Mouse (Mus musculus) hindbrain, embryonic 11.5 days (tissue): ENCODE data around the gene Ngdn. TPM values are rescaled to one million over a fixed set of nuclear protein-coding genes. Genes with fewer than 3 reads are reported as not detected.
A peak's percentile ranks its signal among the peaks of the same experiment; 100 is the strongest.

Source experiments
- ATAC-seq: fragments of 200-750 bp; cut with Nextera tagmentation; 2 replicates; pipeline ENCODE4 v1.8.0; 2017; ENCODE audit warnings: mild to moderate bottlenecking, moderate TSS enrichment, moderate library complexity; ENCODE audit not compliant: low FRiP score
- DNase-seq: peaks from one replicate; pipeline ENCODE4 v3.0.0-alpha.2; 2015; ENCODE audit warnings: low spot score
- H3K27ac ChIP-seq: fragments of 300-500 bp; sonication (generic); 2 replicates; pipeline ENCODE4 v1.5.1; 2014; ENCODE audit warnings: mild to moderate bottlenecking, low read depth, low read length
- H3K27me3 ChIP-seq: fragments of 300-500 bp; sonication (generic); 2 replicates; pipeline ENCODE4 v1.6.1; 2014; ENCODE audit warnings: mild to moderate bottlenecking, low read length, moderate library complexity, mixed read lengths; ENCODE audit not compliant: control insufficient read depth, insufficient read depth
- H3K36me3 ChIP-seq: fragments of 300-500 bp; sonication (generic); 2 replicates; pipeline ENCODE4 v1.6.1; 2014; ENCODE audit warnings: mild to moderate bottlenecking, low read length, moderate library complexity, mixed read lengths; ENCODE audit not compliant: control insufficient read depth, insufficient read depth
- H3K4me1 ChIP-seq: fragments of 300-500 bp; sonication (generic); replicated peaks from 2 replicates; pipeline ENCODE4 v1.6.1; 2014; ENCODE audit warnings: low read length, mixed read lengths; ENCODE audit not compliant: control insufficient read depth, insufficient read depth
- H3K4me2 ChIP-seq: fragments of 300-500 bp; sonication (generic); replicated peaks from 2 replicates; pipeline ENCODE4 v1.6.1; 2014; ENCODE audit warnings: mild to moderate bottlenecking, low read depth, low read length
- H3K4me3 ChIP-seq: fragments of 300-500 bp; sonication (generic); 2 replicates; pipeline ENCODE4 v1.5.1; 2014; ENCODE audit warnings: low read depth, low read length
- H3K9ac ChIP-seq: fragments of 300-500 bp; sonication (generic); 2 replicates; pipeline ENCODE4 v1.6.1; 2014; ENCODE audit warnings: low read depth, low read length
- H3K9me3 ChIP-seq: fragments of 300-500 bp; sonication (generic); 2 replicates; pipeline ENCODE4 v1.6.1; 2016; ENCODE audit warnings: low read length; ENCODE audit not compliant: control insufficient read depth
- WGBS: fragments of 180-500 bp; shearing (Covaris S2); extraction: QIAGEN DNeasy Blood & Tissue Kit; methylation state at CpG from one replicate; pipeline ENCODE4 v1.1.7; 2014; 5-methylcytosine and 5-hydroxymethylcytosine counted together
- polyA plus RNA-seq: library from polyadenylated mRNA; unstranded; fragments of >200 nt; fragmentation: Nextera tagmentation; extraction: Ambion mirVana; gene quantifications from 2 replicates; pipeline ENCODE4 v1.2.1, GENCODE M21; 2014

Ngdn gene
- polyA plus RNA-seq, 1 experiment from 2014 or later = 81.5 TPM

DNA sequence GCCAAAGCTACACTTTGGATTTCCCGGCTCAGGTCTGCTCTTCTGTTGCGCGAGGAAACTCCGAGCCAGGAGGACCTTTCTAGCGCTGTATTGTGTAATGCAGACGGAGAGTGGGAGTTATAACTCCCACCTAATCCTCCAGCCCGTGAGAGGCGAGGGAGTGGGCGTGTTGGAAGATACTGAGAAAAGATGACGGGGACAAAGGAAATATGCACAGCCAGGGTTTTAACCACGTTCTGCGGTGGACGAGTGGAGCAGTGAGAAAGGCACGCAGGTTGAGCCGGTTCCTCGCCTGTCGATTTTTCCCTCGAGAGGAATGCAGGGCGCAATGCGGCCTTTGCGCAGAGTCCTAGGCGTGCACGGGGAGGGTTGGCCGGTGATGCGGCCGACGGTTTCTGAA lies 663 bp upstream of the Ngdn start:
- no peak for DNase-seq
- H3K9me3 ChIP-seq = no peaks in the 10 kb centered on the region
- H3K27me3 ChIP-seq = no peaks in the 10 kb centered on the region
- peak overlapping the region; percentile 60 for H3K4me2 ChIP-seq
- peak overlapping the region; percentile 78 for H3K9ac ChIP-seq
- ATAC-seq = no peak; the same call in 1 of the 2 replicates
- no peaks in the 10 kb centered on the region for H3K36me3 ChIP-seq
- WGBS = under 1% methylated on average over 27 of the region's 27 CpGs
- peak overlapping the region; percentile 46 for H3K4me3 ChIP-seq
- peak overlapping the region; percentile 87 for H3K27ac ChIP-seq
- no peaks in the 10 kb centered on the region for H3K4me1 ChIP-seq

DNA sequence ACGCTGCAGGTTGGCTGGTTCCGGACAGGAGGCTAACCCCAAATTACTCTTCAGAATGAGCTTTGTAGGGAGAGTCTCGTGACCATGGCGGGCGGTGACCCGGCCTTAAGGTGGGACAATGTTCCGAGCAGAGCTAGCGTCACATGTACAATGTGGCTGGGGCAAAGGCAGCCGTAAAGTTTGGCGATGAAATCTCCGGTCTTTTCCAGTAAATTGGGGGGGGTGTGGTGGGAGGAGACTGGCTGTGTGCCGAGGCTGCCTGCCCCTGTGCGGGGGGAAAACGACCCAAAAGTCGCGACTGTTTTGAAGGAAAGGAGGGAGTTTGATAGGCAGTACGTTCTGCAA lies 485 bp downstream of the Ngdn start:
- Histone ChIP-seq H3K9ac (peak overlapping the region; percentile 57), H3K27ac (0 out of 2 replicates have a peak overlapping the region, but pooled peaks have one; percentile 4), H3K36me3 (0 out of 2 replicates have a peak, but pooled peaks cover 2% of the 10 kb centered on the region), H3K9me3 (no peaks in the 10 kb centered on the region), H3K4me3 (peak overlapping the region; percentile 57), H3K27me3 (no peaks in the 10 kb centered on the region), H3K4me2 (peak overlapping the region; percentile 73), H3K4me1 (no peaks in the 10 kb centered on the region)
- under 1% methylated on average over 17 of the region's 17 CpGs for WGBS
- no peak for DNase-seq
- no peak; the same call in 1 of the 2 replicates for ATAC-seq

DNA sequence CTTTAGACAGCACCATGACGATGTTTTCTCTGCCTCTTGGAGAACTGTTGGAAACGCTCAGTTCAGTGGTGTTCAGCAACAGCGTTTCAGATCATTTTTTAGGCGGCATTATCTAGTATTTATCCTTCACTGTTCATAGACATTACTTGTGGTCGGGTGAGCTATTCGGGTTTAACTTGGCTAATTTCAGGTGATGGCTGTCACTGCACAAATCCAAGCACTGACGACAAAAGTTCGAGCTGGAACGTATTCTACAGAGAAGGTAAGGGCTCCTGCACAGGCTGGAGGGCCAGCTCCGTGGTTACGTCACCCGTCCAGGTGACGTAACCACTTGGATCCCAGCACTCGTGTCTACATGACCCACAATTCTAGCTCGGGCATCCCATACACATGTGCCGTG lies 1.6 kb downstream of the Ngdn start:
- Histone ChIP-seq H3K9me3 (no peaks in the 10 kb centered on the region), H3K27me3 (no peaks in the 10 kb centered on the region), H3K27ac (no peak overlapping the region), H3K36me3 (0 out of 2 replicates have a peak, but pooled peaks cover 2% of the 10 kb centered on the region), H3K9ac (no peak overlapping the region), H3K4me2 (no peak overlapping the region), H3K4me3 (no peak overlapping the region), H3K4me1 (no peaks in the 10 kb centered on the region)
- 91% methylated on average over 16 of the region's 16 CpGs for WGBS
- ATAC-seq = no peak
- DNase-seq = no peak

DNA sequence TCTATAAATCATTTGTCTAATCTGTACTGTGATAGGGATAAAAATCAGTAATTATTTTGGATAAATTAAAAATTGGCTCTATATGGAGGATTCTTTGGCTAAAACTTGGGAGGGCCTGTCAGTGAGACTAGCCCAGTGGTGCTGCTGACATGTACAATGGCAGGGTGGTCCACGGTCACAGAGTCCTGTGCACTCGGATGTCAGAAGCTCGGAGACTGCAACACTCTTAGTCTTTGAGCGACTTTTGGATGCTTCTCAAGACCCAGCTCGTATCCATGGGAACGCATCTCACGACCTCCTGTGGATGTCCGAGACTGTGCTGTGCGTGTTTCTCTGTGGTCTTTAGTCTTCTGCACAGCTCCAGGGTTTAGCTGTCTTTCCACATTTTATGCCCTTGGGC lies 5.1 kb downstream of the Ngdn start:
- DNase-seq (no peak), ATAC-seq (no peak)
- 54% methylated on average over 9 of the region's 9 CpGs for WGBS
- 0 out of 2 replicates have a peak, but pooled peaks cover 2% of the 10 kb centered on the region for H3K36me3 ChIP-seq
- H3K27me3 ChIP-seq = no peaks in the 10 kb centered on the region
- no peak overlapping the region for H3K4me2 ChIP-seq
- no peaks in the 10 kb centered on the region for H3K4me1 ChIP-seq
- H3K27ac ChIP-seq = no peak overlapping the region
- no peak overlapping the region for H3K4me3 ChIP-seq
- H3K9ac ChIP-seq = no peak overlapping the region
- H3K9me3 ChIP-seq = no peaks in the 10 kb centered on the region

DNA sequence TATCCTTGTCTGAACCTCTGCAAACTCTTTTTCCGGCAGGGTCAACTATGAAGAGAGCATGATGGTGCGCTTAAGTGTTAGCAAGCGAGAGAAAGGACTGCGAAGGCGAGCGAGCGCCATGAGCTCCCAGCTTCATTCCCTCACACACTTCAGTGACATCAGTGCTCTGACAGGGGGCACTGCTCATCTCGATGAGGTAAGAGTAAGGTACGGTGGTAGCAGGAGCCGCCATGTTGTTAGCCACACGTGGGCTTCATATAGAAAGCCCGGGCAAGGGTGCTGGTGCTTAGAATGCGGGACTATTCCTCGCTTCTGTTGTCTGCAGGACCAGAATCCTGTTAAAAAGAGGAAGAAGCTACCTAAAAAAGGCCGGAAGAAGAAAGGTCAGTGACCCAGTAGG lies 7.8 kb downstream of the Ngdn start:
- no peak for ATAC-seq
- H3K36me3 ChIP-seq = 0 out of 2 replicates have a peak, but pooled peaks cover 2% of the 10 kb centered on the region
- no peaks in the 10 kb centered on the region for H3K4me1 ChIP-seq
- DNase-seq = no peak
- no peak overlapping the region for H3K4me2 ChIP-seq
- no peaks in the 10 kb centered on the region for H3K9me3 ChIP-seq
- no peak overlapping the region for H3K4me3 ChIP-seq
- WGBS = 90% methylated on average over 15 of the region's 15 CpGs
- H3K27ac ChIP-seq = no peak overlapping the region
- no peak overlapping the region for H3K9ac ChIP-seq
- H3K27me3 ChIP-seq = no peaks in the 10 kb centered on the region

DNA sequence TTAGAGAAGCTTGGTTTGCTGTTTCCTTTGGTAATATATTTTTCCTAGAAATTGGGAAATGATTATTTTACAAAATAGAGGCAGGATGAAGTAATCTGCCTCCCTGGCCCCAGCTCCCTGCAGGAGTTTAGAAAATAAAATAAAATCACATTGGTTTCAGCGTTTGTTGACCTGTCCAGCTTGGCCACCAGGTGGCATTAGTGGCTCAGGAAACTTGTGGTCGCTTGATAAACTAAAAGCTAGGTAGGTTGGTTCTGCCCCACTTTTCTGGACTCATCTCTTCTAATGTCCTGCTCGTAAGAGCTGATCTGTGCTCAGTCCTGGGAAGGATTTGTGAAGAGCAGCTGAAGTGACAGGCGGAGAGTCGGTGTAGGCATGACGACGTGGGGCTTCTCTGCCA lies 9.0 kb downstream of the Ngdn start:
- Histone ChIP-seq H3K9ac (no peak overlapping the region), H3K4me2 (no peak overlapping the region), H3K36me3 (0 out of 2 replicates have a peak, but pooled peaks cover 2% of the 10 kb centered on the region), H3K9me3 (no peaks in the 10 kb centered on the region), H3K4me3 (no peak overlapping the region), H3K4me1 (peaks cover 2% of the 10 kb centered on the region; the same call in 1 of the 2 replicates), H3K27me3 (no peaks in the 10 kb centered on the region), H3K27ac (no peak overlapping the region)
- ATAC-seq (no peak), DNase-seq (peak; percentile 75)
- 66% methylated on average over 7 of the region's 7 CpGs for WGBS

DNA sequence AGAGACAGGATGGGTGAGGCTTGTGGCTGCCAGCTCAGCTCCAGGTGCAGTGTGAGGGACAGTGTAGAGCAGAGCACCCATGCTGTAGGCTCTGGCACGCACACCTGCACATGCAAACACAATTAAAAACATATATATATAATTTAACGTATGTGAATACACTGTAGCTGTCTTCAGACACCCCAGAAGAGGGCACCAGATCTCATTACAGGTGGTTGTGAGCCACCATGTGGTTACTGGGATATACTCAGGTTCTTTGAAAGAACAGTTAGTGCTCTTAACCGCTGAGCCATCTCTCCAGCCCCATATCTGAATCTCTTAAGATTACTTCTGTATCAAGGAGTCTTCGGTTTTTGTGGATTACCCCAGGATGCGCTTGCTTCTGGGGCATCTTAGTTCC lies 10.3 kb downstream of the Ngdn start:
- Histone ChIP-seq H3K4me2 (no peak overlapping the region), H3K36me3 (0 out of 2 replicates have a peak, but pooled peaks cover under 1% of the 10 kb centered on the region), H3K9ac (no peak overlapping the region), H3K4me3 (no peak overlapping the region), H3K27me3 (no peaks in the 10 kb centered on the region), H3K27ac (no peak overlapping the region), H3K9me3 (no peaks in the 10 kb centered on the region), H3K4me1 (peaks cover 2% of the 10 kb centered on the region; the same call in 1 of the 2 replicates)
- ATAC-seq (no peak), DNase-seq (no peak)
- 80% methylated on average over 5 of the region's 5 CpGs for WGBS

DNA sequence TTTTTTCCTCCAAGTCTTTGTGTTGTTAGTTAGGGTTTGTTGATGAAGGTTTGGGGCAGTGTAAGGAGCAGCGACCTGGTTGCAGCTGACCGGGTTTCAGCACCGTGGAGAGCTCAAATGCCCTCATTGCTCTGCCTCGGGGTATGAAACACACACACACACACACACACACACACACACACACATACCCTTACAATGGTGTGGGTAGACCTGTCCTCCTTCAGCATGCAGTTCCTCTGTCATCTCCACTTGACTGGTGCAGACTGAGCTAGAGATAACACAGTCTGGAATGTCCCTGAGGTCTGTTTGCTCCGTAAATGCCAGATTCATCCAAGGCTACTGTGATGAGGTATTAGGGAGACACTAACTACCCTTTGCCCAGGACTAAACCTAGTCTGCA lies 12.0 kb downstream of the Ngdn start:
- no peaks in the 10 kb centered on the region for H3K36me3 ChIP-seq
- H3K4me1 ChIP-seq = peaks cover 2% of the 10 kb centered on the region; the same call in 1 of the 2 replicates
- no peak overlapping the region for H3K9ac ChIP-seq
- H3K4me3 ChIP-seq = no peak overlapping the region
- ATAC-seq (no peak), DNase-seq (peak; percentile 50)
- no peaks in the 10 kb centered on the region for H3K27me3 ChIP-seq
- peak overlapping the region; percentile 86 for H3K27ac ChIP-seq
- no peak overlapping the region for H3K4me2 ChIP-seq
- H3K9me3 ChIP-seq = no peaks in the 10 kb centered on the region
- 14% methylated on average over 5 of the region's 5 CpGs for WGBS

DNA sequence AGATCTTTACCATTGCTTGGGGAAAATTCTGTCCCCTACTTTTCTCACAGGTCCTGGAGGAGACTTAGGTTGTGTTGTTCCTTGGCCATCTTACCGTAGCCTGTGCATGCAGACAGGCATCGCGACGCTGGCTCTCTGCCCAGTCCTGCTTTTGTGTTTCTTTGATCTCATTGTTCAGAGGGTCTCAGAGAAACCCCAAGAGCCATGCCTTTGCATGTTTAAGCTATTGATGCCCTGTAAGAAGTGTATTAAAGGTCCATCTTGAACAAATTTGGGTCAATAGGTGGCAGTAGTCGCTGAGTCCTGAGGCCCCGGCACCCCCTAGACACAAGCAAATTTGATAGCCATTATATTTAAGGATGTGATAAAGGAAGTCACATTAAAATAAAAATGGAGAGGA lies 12.4 kb downstream of the Ngdn start:
- Histone ChIP-seq H3K4me3 (no peak overlapping the region), H3K27me3 (no peaks in the 10 kb centered on the region), H3K9me3 (no peaks in the 10 kb centered on the region), H3K27ac (peak overlapping the region; percentile 86), H3K9ac (no peak overlapping the region), H3K4me2 (no peak overlapping the region), H3K4me1 (peaks cover 2% of the 10 kb centered on the region; the same call in 1 of the 2 replicates), H3K36me3 (no peaks in the 10 kb centered on the region)
- DNase-seq (peak; percentile 48), ATAC-seq (peak; percentile 23; the same call in 1 of the 2 replicates)
- WGBS = 12% methylated on average over 6 of the region's 6 CpGs
